Mouse (Mus musculus): ENCODE measurements around the gene Pde4d.

Pde4d gene

GRCm38 (mm10) chr13:108596938-108597337, 147.2 kb downstream of the Pde4d start:
- DNase-seq (ENCODE audit: low read depth in 1 of 2, low spot score in 2 of 2): no peak

- no peak for DNase-seq (ENCODE audit: low read depth in 1 of 2, low spot score in 2 of 2)
Measured at GRCm38 (mm10) chr13:108598673-108599072, 148.9 kb downstream of the Pde4d start.

GRCm38 (mm10) chr13:108599186-108599900, 149.6 kb downstream of the Pde4d start:
- DNase-seq (ENCODE audit: low read depth in 1 of 2, low spot score in 2 of 2): no peak

GRCm38 (mm10) chr13:108601021-108601420, 151.3 kb downstream of the Pde4d start:
- no peak for DNase-seq (ENCODE audit: low read depth in 1 of 2, low spot score in 2 of 2)

- no peak for DNase-seq (ENCODE audit: low read depth in 1 of 2, low spot score in 2 of 2)
Measured at GRCm38 (mm10) chr13:108603502-108603901, 153.8 kb downstream of the Pde4d start.

- DNase-seq (ENCODE audit: low read depth in 1 of 2, low spot score in 2 of 2): no peak
Measured at GRCm38 (mm10) chr13:108604213-108604612, 154.5 kb downstream of the Pde4d start.

- no peak for DNase-seq (ENCODE audit: low read depth in 1 of 2, low spot score in 2 of 2)
Measured at GRCm38 (mm10) chr13:108618207-108618606, 168.5 kb downstream of the Pde4d start.

GRCm38 (mm10) chr13:108622681-108623080, 172.9 kb downstream of the Pde4d start:
- no peak for DNase-seq (ENCODE audit: low read depth in 1 of 2, low spot score in 2 of 2)

GRCm38 (mm10) chr13:108623929-108624328, 174.2 kb downstream of the Pde4d start:
- DNase-seq (ENCODE audit: low read depth in 1 of 2, low spot score in 2 of 2): no peak

- DNase-seq (ENCODE audit: low read depth in 1 of 2, low spot score in 2 of 2): no peak
Measured at GRCm38 (mm10) chr13:108626166-108626565, 176.4 kb downstream of the Pde4d start.

- no peak for DNase-seq (ENCODE audit: low read depth in 1 of 2, low spot score in 2 of 2)
Measured at GRCm38 (mm10) chr13:108628501-108628900, 178.8 kb downstream of the Pde4d start.

- no peak for DNase-seq (ENCODE audit: low read depth in 1 of 2, low spot score in 2 of 2)
Measured at GRCm38 (mm10) chr13:108630576-108630975, 180.8 kb downstream of the Pde4d start.

GRCm38 (mm10) chr13:108631222-108631621, 181.5 kb downstream of the Pde4d start:
- no peak for DNase-seq (ENCODE audit: low read depth in 1 of 2, low spot score in 2 of 2)

- DNase-seq (ENCODE audit: low read depth in 1 of 2, low spot score in 2 of 2): no peak
Measured at GRCm38 (mm10) chr13:108636526-108636925, 186.8 kb downstream of the Pde4d start.

GRCm38 (mm10) chr13:108642259-108642658, 192.5 kb downstream of the Pde4d start:
- DNase-seq (ENCODE audit: low read depth in 1 of 2, low spot score in 2 of 2): no peak

- DNase-seq (ENCODE audit: low read depth in 1 of 2, low spot score in 2 of 2): no peak
Measured at GRCm38 (mm10) chr13:108646801-108647200, 197.1 kb downstream of the Pde4d start.

GRCm38 (mm10) chr13:108647239-108647638, 197.5 kb downstream of the Pde4d start:
- DNase-seq (ENCODE audit: low read depth in 1 of 2, low spot score in 2 of 2): no peak

- no peak for DNase-seq (ENCODE audit: low read depth in 1 of 2, low spot score in 2 of 2)
Measured at GRCm38 (mm10) chr13:108654026-108654723, 204.4 kb downstream of the Pde4d start.

- no peak for DNase-seq (ENCODE audit: low read depth in 1 of 2, low spot score in 2 of 2)
Measured at GRCm38 (mm10) chr13:108666579-108666978, 216.8 kb downstream of the Pde4d start.

- DNase-seq (ENCODE audit: low read depth in 1 of 2, low spot score in 2 of 2): peak in 1 of 2 experiments; percentile 18
Measured at GRCm38 (mm10) chr13:108667077-108667476, 217.3 kb downstream of the Pde4d start.

GRCm38 (mm10) chr13:108677056-108677455, 227.3 kb downstream of the Pde4d start:
- no peak for DNase-seq (ENCODE audit: low read depth in 1 of 2, low spot score in 2 of 2)

- DNase-seq (ENCODE audit: low read depth in 1 of 2, low spot score in 2 of 2): no peak
Measured at GRCm38 (mm10) chr13:108683018-108683417, 233.3 kb downstream of the Pde4d start.

GRCm38 (mm10) chr13:108685817-108686216, 236.1 kb downstream of the Pde4d start:
- DNase-seq (ENCODE audit: low read depth in 1 of 2, low spot score in 2 of 2): no peak

All from monocyte, adult 2 months (primary cell).